Mouse (Mus musculus) lung, embryonic 14.5 days (tissue): ENCODE measurements at regions not wholly inside any gene's neighbourhood (a gene's known extent, or its start where the extent isn't known, plus 50 kb on each side); places are given as distances from the start of the nearest gene placed in this dataset.

Experiments
- ATAC-seq: fragments of 200-750 bp; cut with Nextera tagmentation; 2 replicates; pipeline ENCODE4 v1.8.0; 2017; ENCODE audit warnings: mild to moderate bottlenecking, moderate TSS enrichment, moderate library complexity; ENCODE audit not compliant: insufficient read depth
- DNase-seq: peaks from one replicate; pipeline ENCODE4 v3.0.0-alpha.2; 2015
- H3K27ac ChIP-seq: fragments of 300-500 bp; sonication (generic); 2 replicates; pipeline ENCODE4 v1.5.1; 2014; ENCODE audit warnings: low read depth, mild to moderate bottlenecking, moderate library complexity
- H3K27me3 ChIP-seq: fragments of 300-500 bp; sonication (generic); 2 replicates; pipeline ENCODE4 v1.6.1; 2014; ENCODE audit warnings: low read length, control low read depth; ENCODE audit not compliant: insufficient read depth
- H3K36me3 ChIP-seq: fragments of 300-500 bp; sonication (generic); 2 replicates; pipeline ENCODE4 v1.6.1; 2014; ENCODE audit warnings: control low read depth; ENCODE audit not compliant: insufficient read depth
- H3K4me1 ChIP-seq: fragments of 300-500 bp; sonication (generic); 2 replicates; pipeline ENCODE4 v1.6.1; 2014; ENCODE audit warnings: antibody characterized with exemption, control low read depth; ENCODE audit not compliant: insufficient read depth
- H3K4me2 ChIP-seq: fragments of 300-500 bp; sonication (generic); 2 replicates; pipeline ENCODE4 v1.6.1; 2014; ENCODE audit warnings: mild to moderate bottlenecking
- H3K4me3 ChIP-seq: fragments of 300-500 bp; sonication (generic); 2 replicates; pipeline ENCODE4 v1.5.1; 2014; ENCODE audit warnings: low read depth, low read length
- H3K9ac ChIP-seq: fragments of 300-500 bp; sonication (generic); 2 replicates; pipeline ENCODE4 v1.6.1; 2014
- H3K9me3 ChIP-seq: fragments of 300-500 bp; sonication (generic); 2 replicates; pipeline ENCODE4 v1.6.1; 2016; ENCODE audit warnings: low read depth, low read length, control low read depth
- CTCF ChIP-seq: IDR thresholded peaks from 2 replicates; pipeline ENCODE4 v1.5.1; 2016; ENCODE audit warnings: antibody characterized with exemption, low read depth
- WGBS: fragments of 180-500 bp; shearing (Covaris S2); extraction: QIAGEN DNeasy Blood & Tissue Kit; methylation state at CpG from one replicate; pipeline ENCODE4 v1.1.7; 2014; 5-methylcytosine and 5-hydroxymethylcytosine counted together

DNA sequence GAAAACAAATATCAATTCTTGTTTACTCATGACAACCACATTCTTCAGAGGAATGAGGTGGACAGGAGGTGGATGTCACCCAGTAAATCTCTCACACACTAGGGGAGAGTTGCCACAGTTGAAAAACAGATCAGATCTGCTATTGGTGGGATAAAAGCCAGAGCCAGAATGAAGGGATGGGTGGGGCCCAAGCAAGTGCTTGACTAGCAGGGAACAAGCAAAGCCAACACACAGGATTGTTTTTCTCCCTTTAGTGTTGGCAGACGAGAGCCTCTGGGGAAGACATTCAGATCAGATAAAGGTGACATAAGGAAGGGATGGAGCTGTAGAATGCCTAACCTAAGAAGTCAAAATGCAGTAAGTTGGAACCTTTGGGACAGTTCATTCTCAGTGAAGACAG lies 153.5 kb upstream of the Usp24 start:
- TF ChIP-seq CTCF = no peak
- 32% methylated on average over 1 of the region's 1 CpGs for WGBS
- no peak for ATAC-seq
- Histone ChIP-seq H3K36me3 (no peaks in the 10 kb centered on the region), H3K9me3 (no peaks in the 10 kb centered on the region), H3K4me1 (no peaks in the 10 kb centered on the region), H3K4me3 (no peak overlapping the region), H3K9ac (no peak overlapping the region), H3K4me2 (no peak overlapping the region), H3K27me3 (no peaks in the 10 kb centered on the region), H3K27ac (no peak overlapping the region)
- no peak for DNase-seq

DNA sequence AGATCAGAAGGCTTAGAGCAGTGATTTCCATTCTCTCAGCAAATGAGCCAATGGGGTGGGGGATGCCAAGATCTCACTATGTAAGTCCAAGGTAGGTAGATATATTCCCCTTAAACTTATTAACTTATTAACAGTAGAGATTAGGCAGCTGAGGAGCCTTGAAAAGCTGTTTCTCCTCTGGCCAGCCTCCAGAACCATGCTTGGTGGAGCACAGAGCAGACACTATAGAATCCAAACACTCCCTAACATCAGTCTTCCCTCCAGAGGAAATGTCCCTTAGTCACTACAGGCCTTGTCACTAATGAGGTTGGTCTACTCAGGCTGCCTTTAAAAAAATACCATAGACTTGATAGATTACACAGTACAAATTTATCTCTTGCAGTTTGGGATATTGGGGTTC lies 152.8 kb upstream of the Usp24 start:
- Histone ChIP-seq H3K9ac (no peak overlapping the region), H3K4me3 (no peak overlapping the region), H3K4me1 (no peaks in the 10 kb centered on the region), H3K36me3 (no peaks in the 10 kb centered on the region), H3K27me3 (no peaks in the 10 kb centered on the region), H3K4me2 (no peak overlapping the region), H3K9me3 (no peaks in the 10 kb centered on the region), H3K27ac (no peak overlapping the region)
- no peak for ATAC-seq
- no peak for TF ChIP-seq CTCF
- no peak for DNase-seq

GRCm38 (mm10) chr4:106167716-106168115 lies 148.3 kb upstream of the Usp24 start:
- no peak overlapping the region for H3K4me2 ChIP-seq
- TF ChIP-seq CTCF = peak; percentile 40; the same call in 1 of the 2 replicates
- H3K36me3 ChIP-seq = no peaks in the 10 kb centered on the region
- H3K4me1 ChIP-seq = no peaks in the 10 kb centered on the region
- WGBS = 59% methylated on average over 4 of the region's 4 CpGs
- no peaks in the 10 kb centered on the region for H3K27me3 ChIP-seq
- DNase-seq = peak; percentile 53
- no peak for ATAC-seq
- H3K4me3 ChIP-seq = no peak overlapping the region
- no peak overlapping the region for H3K27ac ChIP-seq
- no peaks in the 10 kb centered on the region for H3K9me3 ChIP-seq
- no peak overlapping the region for H3K9ac ChIP-seq

DNA sequence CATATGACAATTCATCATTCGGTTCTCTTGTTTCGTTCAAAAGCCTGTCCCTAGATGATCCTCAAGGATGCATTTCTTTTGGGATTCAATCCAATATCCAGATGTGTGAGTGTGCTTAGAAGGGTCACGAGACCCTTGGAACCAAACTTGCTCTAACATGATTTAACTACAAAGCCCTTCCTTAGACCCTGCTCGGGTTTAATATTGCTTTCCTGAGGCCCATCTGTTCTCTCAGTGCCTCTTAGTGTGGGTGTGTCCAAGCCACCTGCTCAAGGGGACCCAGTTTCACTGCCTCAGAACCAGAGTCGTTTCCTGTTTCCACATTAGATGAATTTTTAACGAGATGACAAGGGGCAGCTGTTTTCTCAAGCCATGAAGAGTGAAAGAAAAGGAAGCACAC lies 147.3 kb upstream of the Usp24 start:
- no peak overlapping the region for H3K9ac ChIP-seq
- ATAC-seq (no peak), DNase-seq (no peak)

DNA sequence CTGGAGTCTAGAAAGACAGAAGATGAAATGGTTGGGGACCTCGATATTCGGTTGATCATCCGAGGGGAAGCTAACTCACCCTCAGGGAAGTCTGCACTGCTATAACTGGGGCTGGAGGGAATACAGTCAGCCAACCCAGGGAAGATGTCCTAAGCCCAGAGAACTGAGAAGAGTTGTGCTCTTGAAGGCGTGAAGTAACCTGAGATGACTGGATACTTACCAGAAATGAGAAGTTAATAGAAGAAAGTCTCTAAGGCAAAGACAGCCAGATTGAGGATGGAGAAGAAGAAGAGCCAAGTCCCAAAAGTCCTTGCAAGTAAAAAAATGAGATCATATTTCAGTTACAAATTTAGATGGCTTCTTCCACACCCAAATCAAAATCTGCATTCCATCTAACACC lies 146.5 kb upstream of the Usp24 start:
- Histone ChIP-seq H3K9ac (no peak overlapping the region), H3K4me3 (no peak overlapping the region), H3K4me1 (no peaks in the 10 kb centered on the region), H3K4me2 (no peak overlapping the region), H3K9me3 (no peaks in the 10 kb centered on the region), H3K27me3 (no peaks in the 10 kb centered on the region), H3K36me3 (no peaks in the 10 kb centered on the region), H3K27ac (no peak overlapping the region)
- 95% methylated on average over 4 of the region's 4 CpGs for WGBS
- ATAC-seq (no peak), DNase-seq (no peak)
- TF ChIP-seq CTCF = no peak

More for the DNA sequence above, 147.3 kb upstream of the Usp24 start:
- Histone ChIP-seq H3K27me3 (no peaks in the 10 kb centered on the region), H3K36me3 (no peaks in the 10 kb centered on the region), H3K9me3 (no peaks in the 10 kb centered on the region), H3K4me1 (no peaks in the 10 kb centered on the region), H3K4me2 (no peak overlapping the region), H3K27ac (no peak overlapping the region), H3K4me3 (no peak overlapping the region)
- WGBS = 58% methylated on average over 6 of the region's 6 CpGs
- TF ChIP-seq CTCF = no peak

- Histone ChIP-seq H3K9ac (no peak overlapping the region), H3K27ac (no peak overlapping the region), H3K4me3 (no peak overlapping the region), H3K4me1 (no peaks in the 10 kb centered on the region), H3K4me2 (no peak overlapping the region), H3K9me3 (no peaks in the 10 kb centered on the region), H3K27me3 (no peaks in the 10 kb centered on the region), H3K36me3 (no peaks in the 10 kb centered on the region)
- WGBS = 72% methylated on average over 8 of the region's 8 CpGs
- no peak for ATAC-seq
- no peak for TF ChIP-seq CTCF
- no peak for DNase-seq
These were observed 145.3 kb upstream of the Usp24 start for GRCm38 (mm10) chr4:106170731-106171130.

DNA sequence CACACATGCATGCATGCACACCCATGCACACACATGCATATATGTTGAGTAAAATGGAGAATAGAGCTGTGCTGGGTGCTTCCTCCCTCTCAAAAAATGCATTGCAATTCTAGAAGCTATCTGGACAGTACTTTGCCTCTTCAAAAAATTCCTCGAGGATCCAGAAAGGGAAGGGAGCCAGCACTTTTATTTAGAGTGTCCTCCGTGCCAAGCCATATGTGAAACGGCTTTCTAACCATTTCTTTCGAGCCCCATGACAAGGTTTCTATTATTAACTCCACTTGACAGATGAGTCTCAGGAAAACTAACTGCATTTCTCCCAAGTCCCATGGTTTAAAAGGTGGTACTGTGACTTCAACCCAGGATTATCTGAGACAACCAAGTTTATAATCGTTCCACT lies 140.7 kb upstream of the Usp24 start:
- 40% methylated on average over 5 of the region's 5 CpGs for WGBS
- Histone ChIP-seq H3K36me3 (no peaks in the 10 kb centered on the region), H3K9ac (no peak overlapping the region), H3K27ac (no peak overlapping the region), H3K27me3 (no peaks in the 10 kb centered on the region), H3K4me3 (no peak overlapping the region), H3K9me3 (no peaks in the 10 kb centered on the region), H3K4me2 (no peak overlapping the region), H3K4me1 (no peaks in the 10 kb centered on the region)
- ATAC-seq (no peak), DNase-seq (peak; percentile 41)
- TF ChIP-seq CTCF = no peak
